Mouse (Mus musculus): ENCODE results near the gene Ldb1. TPM values are rescaled to one million over a fixed set of nuclear protein-coding genes. Genes with fewer than 3 reads are reported as not detected.

Gene Ldb1
- total and polyA plus RNA-seq, 3 experiments: 56.9 to 120 (median 67.6) TPM

GRCm38 (mm10) chr19:46044271-46044992 is 582 bp downstream of the Ldb1 start, which contains the start of gene Pprc1:
Gene Pprc1, plus strand, starts transcription at chr19:46044886.
- Histone ChIP-seq H3K79me2 (replicated peaks; ENCODE audit: control insufficient read depth, extremely low read depth, insufficient read depth, poor library complexity, severe bottlenecking) (peaks cover 33% of the 10 kb centered on the region), H3K27me3 (replicated peaks) (peaks cover 26% of the 10 kb centered on the region), H3K36me3 (replicated peaks in 1 of 2; ENCODE audit: control insufficient read depth in 1 of 2, insufficient read depth in 1 of 2, low read length in 1 of 2) (no peaks in the 10 kb centered on the region), H3K4me1 (ENCODE audit: control insufficient read depth in 1 of 2, insufficient read depth in 2 of 2) (peaks cover 2 to 32% of the 10 kb centered on the region in 2 experiments; a peak in 3 of 4 replicates), H3K9ac (ENCODE audit: insufficient read depth, low read depth) (peak within 1 kb of the TSS; percentile 81), H3K27ac (ENCODE audit: insufficient read depth, low read depth) (peak within 1 kb of the TSS; percentile 27), H3K4me3 (replicated peaks in 1 of 3; ENCODE audit: low read depth in 2 of 3, low read length in 2 of 3, poor library complexity in 1 of 3) (peak within 1 kb of the TSS; percentile 61 to 91 (median 84)), H3K9me3 (replicated peaks; ENCODE audit: low read length) (no peaks in the 10 kb centered on the region), H3K4me2 (ENCODE audit: insufficient read depth, low read depth, poor library complexity, severe bottlenecking) (peak within 1 kb of the TSS; percentile 96)
- peak; percentile 58 for DNase-seq (ENCODE audit: extremely low read depth)
- TF ChIP-seq MAZ (IDR thresholded peaks at IDR 0.05; ENCODE audit: low read depth, low read length) (peak; percentile 53; the same call in 1 of the 2 replicates), NELFE (IDR thresholded peaks at IDR 0.05; ENCODE audit: low read depth, low read length) (no peak), HCFC1 (IDR thresholded peaks at IDR 0.05; ENCODE audit: low read depth, low read length) (peak; percentile 43; the same call in 1 of the 2 replicates), BHLHE40 (IDR thresholded peaks at IDR 0.05; ENCODE audit: low read depth, low read length) (0 out of 2 replicates have a peak, but pooled peaks have one; percentile 13), IRF4 (IDR thresholded peaks at IDR 0.05; ENCODE audit: low read depth, low read length) (0 out of 2 replicates have a peak, but pooled peaks have one; percentile 7), TBP (conservative IDR thresholded peaks at IDR 0.05; ENCODE audit: low read depth, low read length) (0 out of 2 replicates have a peak, but pooled peaks have one; percentile 30), POLR2A (IDR thresholded peaks at IDR 0.05; ENCODE audit: low read depth, low read length) (no peak)
- in situ Hi-C loops (cut with MboI; ENCODE audit: low pct_ligation_motif_present, low pct_unique_long_range_greater_than_20kb, low sequenced_read_pairs): no loop called here
- dilution Hi-C loops (cut with MboI; ENCODE audit: extremely low pct_ligation_motif_present, extremely low pct_unique_long_range_greater_than_20kb, low sequenced_read_pairs): no loop called here

GRCm38 (mm10) chr19:46043380-46043779 is 1.6 kb downstream of the Ldb1 start:
- DNase-seq (ENCODE audit: extremely low read depth): no peak
- no peaks in the 10 kb centered on the region for H3K9me3 ChIP-seq (replicated peaks; ENCODE audit: low read length)
- peaks cover 26% of the 10 kb centered on the region for H3K27me3 ChIP-seq (replicated peaks)
- peak overlapping the region; percentile 81 for H3K9ac ChIP-seq (ENCODE audit: insufficient read depth, low read depth)
- peak overlapping the region; percentile 10 to 84 (median 25) for H3K4me3 ChIP-seq (replicated peaks in 1 of 3; ENCODE audit: low read depth in 2 of 3, low read length in 2 of 3, poor library complexity in 1 of 3)
- H3K27ac ChIP-seq (ENCODE audit: insufficient read depth, low read depth): peak overlapping the region; percentile 12; the same call in 1 of the 2 replicates
- H3K4me1 ChIP-seq (ENCODE audit: control insufficient read depth in 1 of 2, insufficient read depth in 2 of 2): peaks cover 4 to 35% of the 10 kb centered on the region in 2 experiments
- no peak for TF ChIP-seq POLR2A (IDR thresholded peaks at IDR 0.05; ENCODE audit: low read depth, low read length)
- no peak for TF ChIP-seq ELF1 (IDR thresholded peaks at IDR 0.05; ENCODE audit: low read depth, low read length)
- no peak for TF ChIP-seq ZMIZ1 (IDR thresholded peaks at IDR 0.05; ENCODE audit: low read depth, low read length)
- no peak for TF ChIP-seq MYC (IDR thresholded peaks at IDR 0.05; ENCODE audit: low read depth, low read length)
- TF ChIP-seq USF2 (conservative IDR thresholded peaks at IDR 0.05; ENCODE audit: low read depth, low read length): 0 out of 2 replicates have a peak, but pooled peaks have one; percentile 15
- no peak for TF ChIP-seq MAZ (IDR thresholded peaks at IDR 0.05; ENCODE audit: low read depth, low read length)
- 0 out of 2 replicates have a peak, but pooled peaks have one; percentile 20 for TF ChIP-seq MAX (IDR thresholded peaks at IDR 0.05; ENCODE audit: low read length)
- TF ChIP-seq ZC3H11A (IDR thresholded peaks at IDR 0.05; ENCODE audit: low read depth, low read length): no peak
- peak; percentile 11; the same call in 1 of the 2 replicates for TF ChIP-seq SIN3A (IDR thresholded peaks at IDR 0.05; ENCODE audit: low read length)
- peak; percentile 50 for TF ChIP-seq BHLHE40 (IDR thresholded peaks at IDR 0.05; ENCODE audit: low read depth, low read length)
- no peak for TF ChIP-seq KAT2A (IDR thresholded peaks at IDR 0.05; ENCODE audit: insufficient replicate concordance, low read length)
- peak; percentile 60 for TF ChIP-seq USF1 (IDR thresholded peaks at IDR 0.05; ENCODE audit: low read depth, low read length)
- TF ChIP-seq MEF2A (IDR thresholded peaks at IDR 0.05; ENCODE audit: borderline replicate concordance, low read depth, low read length): no peak
- no peak for TF ChIP-seq SMC3 (IDR thresholded peaks at IDR 0.05; ENCODE audit: low read depth, low read length)
- dilution Hi-C loops (cut with MboI; ENCODE audit: extremely low pct_ligation_motif_present, extremely low pct_unique_long_range_greater_than_20kb, low sequenced_read_pairs) (no loop called here), in situ Hi-C loops (cut with MboI; ENCODE audit: low pct_ligation_motif_present, low pct_unique_long_range_greater_than_20kb, low sequenced_read_pairs) (no loop called here)
- H3K4me2 ChIP-seq (ENCODE audit: insufficient read depth, low read depth, poor library complexity, severe bottlenecking): peak overlapping the region; percentile 89
- no peaks in the 10 kb centered on the region for H3K36me3 ChIP-seq (replicated peaks in 1 of 2; ENCODE audit: control insufficient read depth in 1 of 2, insufficient read depth in 1 of 2, low read length in 1 of 2)
- peaks cover 43% of the 10 kb centered on the region for H3K79me2 ChIP-seq (replicated peaks; ENCODE audit: control insufficient read depth, extremely low read depth, insufficient read depth, poor library complexity, severe bottlenecking)
